Mouse (Mus musculus) intestine, postnatal 0 days (tissue): ENCODE data around the gene Cep131. TPM values are rescaled to one million over a fixed set of nuclear protein-coding genes. Genes with fewer than 3 reads are reported as not detected.
A peak's percentile ranks its signal among the peaks of the same experiment; 100 is the strongest.

ENCODE experiments used
- ATAC-seq: fragments of 200-750 bp; cut with Nextera tagmentation; 2 replicates; pipeline ENCODE4 v1.8.0; 2017; ENCODE audit warnings: mild to moderate bottlenecking, moderate TSS enrichment, moderate library complexity
- H3K27ac ChIP-seq: fragments of 300-500 bp; sonication (generic); 2 replicates; pipeline ENCODE4 v1.5.1; 2014; ENCODE audit warnings: mild to moderate bottlenecking, low read depth, low read length, moderate library complexity
- H3K27me3 ChIP-seq: fragments of 300-500 bp; sonication (generic); replicated peaks from 2 replicates; pipeline ENCODE4 v1.6.1; 2014; ENCODE audit warnings: low read length, mixed read lengths; ENCODE audit not compliant: control insufficient read depth, insufficient read depth
- H3K36me3 ChIP-seq: fragments of 300-500 bp; sonication (generic); 2 replicates; pipeline ENCODE4 v1.6.1; 2014; ENCODE audit warnings: mild to moderate bottlenecking, moderate library complexity; ENCODE audit not compliant: control insufficient read depth, insufficient read depth
- H3K4me1 ChIP-seq: fragments of 300-500 bp; sonication (generic); replicated peaks from 2 replicates; pipeline ENCODE4 v1.6.1; 2014; ENCODE audit warnings: antibody characterized with exemption, low read length, mixed read lengths; ENCODE audit not compliant: control insufficient read depth, insufficient read depth
- H3K4me2 ChIP-seq: fragments of 300-500 bp; sonication (generic); replicated peaks from 2 replicates; pipeline ENCODE4 v1.6.1; 2014; ENCODE audit warnings: low read depth, mild to moderate bottlenecking, moderate library complexity
- H3K4me3 ChIP-seq: fragments of 300-500 bp; sonication (generic); 2 replicates; pipeline ENCODE4 v1.5.1; 2014; ENCODE audit warnings: low read depth, low read length
- H3K9ac ChIP-seq: fragments of 300-500 bp; sonication (generic); 2 replicates; pipeline ENCODE4 v1.6.1; 2014; ENCODE audit warnings: mild to moderate bottlenecking, low read depth, low read length
- H3K9me3 ChIP-seq: fragments of 300-500 bp; sonication (generic); 2 replicates; pipeline ENCODE4 v1.6.1; 2016; ENCODE audit warnings: mixed run types; ENCODE audit not compliant: control insufficient read depth
- CTCF ChIP-seq: sonication (generic); IDR thresholded peaks from 2 replicates; pipeline ENCODE4 v1.5.1; 2016; ENCODE audit warnings: low read depth, mild to moderate bottlenecking, control low read depth, antibody characterized with exemption, moderate library complexity
- WGBS: fragments of 180-500 bp; shearing (Covaris S2); extraction: QIAGEN DNeasy Blood & Tissue Kit; methylation state at CpG from one replicate; pipeline ENCODE4 v1.1.7; 2014; 5-methylcytosine and 5-hydroxymethylcytosine counted together
- polyA plus RNA-seq: library from polyadenylated mRNA; unstranded; fragments of >200 nt; fragmentation: Nextera tagmentation; extraction: Ambion mirVana; gene quantifications from 2 replicates; pipeline ENCODE4 v1.2.1, GENCODE M21; 2015

Gene Cep131
- polyA plus RNA-seq, 1 experiment from 2014 or later = 4.8 TPM

DNA sequence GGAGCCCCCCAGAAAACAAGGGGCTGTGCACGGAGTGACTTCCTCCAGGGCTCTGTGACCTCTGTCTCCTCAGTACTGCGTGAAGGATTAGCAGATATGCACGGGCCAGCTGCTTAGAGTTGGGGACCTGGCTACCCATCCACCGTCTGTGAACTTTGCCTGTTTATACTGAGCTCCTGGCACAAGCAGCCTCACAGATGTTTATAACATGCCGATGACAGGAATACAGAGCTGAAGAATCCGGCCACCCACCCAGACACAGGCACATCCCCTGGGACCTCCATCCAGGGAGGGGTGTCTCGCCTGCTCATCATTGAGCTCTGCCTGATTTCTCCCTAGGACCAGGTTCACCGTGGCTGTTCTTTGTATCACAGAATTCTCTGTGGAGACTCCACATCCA lies 54.6 kb downstream of the Cep131 start:
- no peak for ATAC-seq
- H3K4me1 ChIP-seq = 0 out of 2 replicates have a peak, but pooled peaks cover 3% of the 10 kb centered on the region
- H3K36me3 ChIP-seq = no peaks in the 10 kb centered on the region
- no peaks in the 10 kb centered on the region for H3K9me3 ChIP-seq
- H3K27me3 ChIP-seq = no peaks in the 10 kb centered on the region
- H3K27ac ChIP-seq = no peak overlapping the region
- TF ChIP-seq CTCF = no peak
- WGBS = 48% methylated on average over 8 of the region's 8 CpGs
- no peak overlapping the region for H3K4me3 ChIP-seq
- no peak overlapping the region for H3K9ac ChIP-seq
- H3K4me2 ChIP-seq = no peak overlapping the region

DNA sequence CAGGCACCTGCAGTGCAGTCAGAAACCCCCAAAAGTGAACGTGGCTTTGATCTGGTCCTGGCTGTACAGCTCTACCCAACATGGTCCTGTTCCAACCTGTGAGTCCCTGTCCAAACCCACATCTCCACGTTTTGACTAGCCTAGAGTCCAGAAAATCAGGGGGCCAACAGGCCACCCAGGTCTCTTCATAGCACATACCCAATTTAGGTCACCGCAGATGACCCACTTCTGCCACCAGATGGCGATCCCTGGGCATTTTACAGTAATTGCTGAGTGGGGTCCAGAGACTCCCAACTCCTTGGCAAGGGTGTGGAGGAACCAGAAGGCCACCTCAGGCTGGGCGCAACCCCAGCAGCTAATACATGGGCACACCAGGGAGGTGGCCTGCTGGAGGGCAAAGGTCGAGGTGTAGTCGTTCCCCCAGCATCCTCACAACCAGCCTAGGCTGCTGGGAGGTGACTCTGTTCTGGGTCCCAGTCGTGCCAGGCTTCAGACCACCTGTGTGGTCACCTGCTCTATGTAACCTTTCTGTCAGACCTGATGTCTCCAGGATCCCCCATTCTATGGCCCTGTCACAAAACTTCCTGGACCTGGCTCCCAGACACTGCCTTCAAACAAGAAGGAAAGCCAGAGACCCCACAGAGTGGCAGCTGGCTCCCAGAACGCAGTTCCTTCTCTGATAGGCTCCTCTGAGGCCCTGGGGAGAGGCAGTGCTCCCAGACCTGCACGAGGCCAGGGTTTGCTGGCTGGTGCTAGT lies 56.3 kb downstream of the Cep131 start:
- 31% methylated on average over 10 of the region's 10 CpGs for WGBS
- Histone ChIP-seq H3K4me2 (no peak overlapping the region), H3K4me3 (no peak overlapping the region), H3K9ac (no peak overlapping the region), H3K4me1 (0 out of 2 replicates have a peak, but pooled peaks cover 3% of the 10 kb centered on the region), H3K27ac (no peak overlapping the region), H3K27me3 (no peaks in the 10 kb centered on the region), H3K36me3 (no peaks in the 10 kb centered on the region), H3K9me3 (no peaks in the 10 kb centered on the region)
- ATAC-seq = peak; percentile 17; the same call in 1 of the 2 replicates
- TF ChIP-seq CTCF = peak; percentile 88

DNA sequence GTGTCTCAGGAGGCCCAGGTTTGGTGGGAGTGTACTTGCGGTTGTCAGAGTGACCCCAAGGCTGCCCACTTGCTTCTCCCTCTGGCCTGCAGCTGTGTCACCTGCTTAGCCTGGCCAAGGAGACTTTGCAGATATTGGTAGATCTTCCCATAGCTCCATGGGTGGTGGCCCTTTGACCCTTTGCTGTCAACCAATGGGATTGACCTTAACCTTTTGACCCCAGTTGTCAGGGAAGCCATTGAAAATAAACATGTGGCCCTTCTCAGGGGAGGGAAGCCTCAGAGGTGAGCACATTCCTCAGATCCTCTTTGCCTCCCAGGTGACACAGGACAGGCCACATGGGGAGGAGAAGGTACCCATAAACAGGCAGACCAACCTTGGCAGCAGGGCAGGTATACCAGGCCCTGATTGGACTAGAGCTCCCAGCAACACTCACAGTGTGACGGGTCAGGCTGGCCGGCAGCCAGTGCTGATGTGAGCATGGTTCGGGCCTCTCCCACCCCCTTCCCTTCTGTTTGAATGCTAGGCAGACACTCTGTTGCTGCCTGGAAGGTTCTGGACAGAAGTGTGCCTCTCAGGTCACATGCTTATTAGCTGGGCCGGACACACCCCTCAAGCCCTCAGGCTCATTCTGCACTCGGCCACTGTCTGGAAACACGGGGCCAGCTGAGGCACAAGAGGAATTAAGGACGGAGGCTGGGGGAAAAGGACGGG lies 57.0 kb downstream of the Cep131 start:
- TF ChIP-seq CTCF = no peak
- no peak for ATAC-seq
- H3K36me3 ChIP-seq = no peaks in the 10 kb centered on the region
- no peak overlapping the region for H3K4me2 ChIP-seq
- H3K27ac ChIP-seq = no peak overlapping the region
- no peaks in the 10 kb centered on the region for H3K9me3 ChIP-seq
- no peak overlapping the region for H3K4me3 ChIP-seq
- WGBS = 38% methylated on average over 9 of the region's 9 CpGs
- no peaks in the 10 kb centered on the region for H3K27me3 ChIP-seq
- H3K9ac ChIP-seq = no peak overlapping the region
- H3K4me1 ChIP-seq = 0 out of 2 replicates have a peak, but pooled peaks cover 3% of the 10 kb centered on the region

DNA sequence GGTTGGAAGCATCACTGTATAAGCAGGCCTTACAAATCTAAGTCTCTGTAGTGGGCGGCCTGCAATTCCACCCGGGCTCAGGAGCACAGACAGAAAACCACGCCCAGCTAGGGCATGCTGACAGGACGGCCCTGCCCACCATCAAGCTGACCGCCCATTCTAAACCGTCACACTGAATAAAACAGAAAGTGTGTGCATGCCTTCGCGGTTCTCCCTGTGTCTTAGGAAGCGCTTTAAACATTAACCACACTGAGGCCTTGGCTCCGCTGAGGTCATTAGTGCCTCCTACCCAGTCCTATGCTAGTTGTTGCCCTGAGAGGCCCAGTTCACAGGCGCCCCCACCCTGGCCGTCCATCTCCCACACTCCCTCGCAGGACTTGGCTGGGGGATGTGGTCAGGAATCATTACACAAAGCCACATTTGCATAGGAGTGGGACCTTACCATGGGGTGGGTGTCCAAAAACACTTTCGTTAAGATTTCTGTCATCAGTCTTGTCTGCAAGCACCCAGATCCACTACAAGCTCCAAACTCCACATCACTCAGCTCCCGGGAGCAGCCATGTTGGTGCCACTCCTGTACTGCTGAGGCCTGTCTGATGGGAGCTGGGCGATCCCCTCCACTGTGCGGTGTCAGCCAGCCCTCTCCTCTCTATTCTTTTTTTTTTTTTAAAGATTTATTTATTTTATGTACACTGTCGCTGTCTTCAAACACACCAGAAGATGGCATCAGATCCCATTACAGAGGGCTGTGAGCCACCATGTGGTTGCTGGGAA lies 58.1 kb downstream of the Cep131 start:
- Histone ChIP-seq H3K27ac (no peak overlapping the region), H3K9ac (no peak overlapping the region)
- peak; percentile 56 for ATAC-seq

DNA sequence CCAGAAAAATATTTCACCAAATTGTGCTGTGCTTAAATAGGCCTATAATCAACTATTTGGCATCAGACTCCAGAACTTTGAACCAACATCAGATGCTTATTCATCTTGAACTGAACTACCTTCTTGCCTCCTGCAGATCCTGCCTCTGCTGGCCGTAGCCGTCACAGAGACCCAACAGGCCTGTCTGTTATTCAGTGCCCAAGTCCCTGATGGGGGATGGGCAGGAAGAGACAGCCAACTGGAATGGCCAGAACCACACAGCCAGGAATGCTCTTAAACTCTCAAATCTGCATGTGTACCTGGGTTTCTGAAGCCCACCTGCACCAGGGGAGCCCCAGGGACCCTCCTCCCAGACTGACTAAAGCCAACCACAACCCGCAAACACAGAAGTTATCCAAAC lies 59.7 kb downstream of the Cep131 start:
- Histone ChIP-seq H3K9me3 (no peaks in the 10 kb centered on the region), H3K27ac (no peak overlapping the region), H3K4me2 (no peak overlapping the region), H3K4me1 (0 out of 2 replicates have a peak, but pooled peaks cover 3% of the 10 kb centered on the region), H3K9ac (no peak overlapping the region), H3K4me3 (no peak overlapping the region), H3K27me3 (no peaks in the 10 kb centered on the region), H3K36me3 (no peaks in the 10 kb centered on the region)
- 95% methylated on average over 3 of the region's 3 CpGs for WGBS
- ATAC-seq = no peak
- no peak for TF ChIP-seq CTCF

More for the DNA sequence above, 58.1 kb downstream of the Cep131 start:
- Histone ChIP-seq H3K36me3 (no peaks in the 10 kb centered on the region), H3K4me1 (0 out of 2 replicates have a peak, but pooled peaks cover 3% of the 10 kb centered on the region), H3K27me3 (no peaks in the 10 kb centered on the region), H3K4me3 (no peak overlapping the region), H3K9me3 (no peaks in the 10 kb centered on the region), H3K4me2 (peak overlapping the region; percentile 18; the same call in 1 of the 2 replicates)
- WGBS = 42% methylated on average over 18 of the region's 18 CpGs
- TF ChIP-seq CTCF = no peak

DNA sequence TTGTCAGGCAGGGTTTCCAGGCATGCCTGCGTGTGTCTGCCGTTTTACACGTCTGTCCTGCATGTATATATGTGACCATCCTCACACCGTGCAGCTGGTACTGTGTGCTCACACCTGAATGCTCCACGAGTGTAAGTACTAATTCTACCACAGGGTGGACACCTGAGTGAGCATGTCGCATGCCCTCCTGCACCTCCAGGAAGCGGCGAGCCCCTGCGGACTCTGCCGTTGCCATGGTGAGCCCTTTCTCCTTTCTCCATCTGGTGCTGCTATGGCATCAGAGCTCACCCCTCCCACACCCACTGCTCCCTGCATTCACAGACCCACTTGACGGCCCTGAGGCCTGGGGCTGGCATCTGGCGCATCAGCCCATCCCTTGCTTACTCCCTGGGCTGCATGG lies 63.8 kb downstream of the Cep131 start:
- peak; percentile 26; the same call in 1 of the 2 replicates for ATAC-seq
- 67% methylated on average over 12 of the region's 12 CpGs for WGBS
- Histone ChIP-seq H3K9ac (no peak overlapping the region), H3K27me3 (no peaks in the 10 kb centered on the region), H3K4me2 (no peak overlapping the region), H3K4me3 (no peak overlapping the region), H3K9me3 (no peaks in the 10 kb centered on the region), H3K4me1 (no peaks in the 10 kb centered on the region), H3K27ac (no peak overlapping the region), H3K36me3 (no peaks in the 10 kb centered on the region)
- TF ChIP-seq CTCF = peak; percentile 23; the same call in 1 of the 2 replicates
